In the genomic region with DNA sequence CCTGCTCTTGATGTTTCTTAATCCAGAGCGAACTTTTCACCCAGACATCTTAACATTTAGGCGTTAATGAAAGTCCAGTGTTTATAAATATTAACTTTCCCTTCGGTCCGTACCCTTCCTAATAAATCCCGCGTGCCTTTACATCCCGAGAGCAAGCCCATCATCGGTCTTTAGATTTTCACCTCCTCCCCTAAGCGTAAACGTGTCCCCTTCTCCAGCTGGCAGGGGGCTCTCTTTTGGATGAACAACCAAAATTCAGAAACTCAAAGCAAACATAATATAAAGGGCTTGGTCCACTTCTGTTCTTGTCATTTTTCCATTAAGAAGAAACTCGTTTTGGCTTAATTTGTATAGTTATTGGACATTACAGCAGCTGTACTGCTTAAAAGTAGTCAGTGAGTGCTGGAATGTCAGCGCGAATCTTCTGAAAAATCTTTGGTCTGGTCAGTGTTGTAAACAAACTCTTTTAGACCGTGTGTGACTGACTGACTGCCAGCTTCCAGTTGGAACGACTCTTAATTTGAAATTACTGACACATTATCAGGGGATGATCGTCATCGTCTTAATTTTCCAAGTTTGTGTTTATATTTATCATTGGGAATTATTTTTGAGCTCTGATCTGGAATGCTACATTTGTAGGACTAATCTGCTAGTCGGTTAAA, we compare ENCODE assay signal across 8 mouse cellular contexts. TPM values are rescaled to one million over a fixed set of nuclear protein-coding genes. Genes with fewer than 3 reads are reported as not detected.
A peak's percentile ranks its signal among the peaks of the same experiment; 100 is the strongest.
DNase-seq lines count a peak whose midpoint lies in the region; ATAC-seq and TF ChIP-seq lines count a peak whose summit lies in the region.

No protein-coding gene starts in this region.

- no peaks in the 10 kb centered on the region for H3K9me3 ChIP-seq in forebrain, embryonic 11.5 days (ENCODE audit: control insufficient read depth, low read length)
- no peaks in the 10 kb centered on the region for H3K9me3 ChIP-seq in hindbrain, postnatal 0 days (ENCODE audit: low read length)
- H3K9me3 ChIP-seq in stomach, embryonic 15.5 days, result no peaks in the 10 kb centered on the region

- WGBS in spleen, adult 2 months, result 4% methylated on average over 18 of the region's 18 CpGs
- 7% methylated on average over 18 of the region's 18 CpGs for WGBS in forebrain, embryonic 11.5 days
- WGBS in hindbrain, postnatal 0 days, result 4% methylated on average over 18 of the region's 18 CpGs
- under 1% methylated on average over 18 of the region's 18 CpGs for WGBS in lung, adult 2 months
- WGBS in stomach, embryonic 15.5 days, result 2% methylated on average over 18 of the region's 18 CpGs

- DNase-seq in spleen, adult 2 months (ENCODE audit: low read depth in 1 of 2, low spot score in 2 of 2), result no peak
- DNase-seq in spleen, postnatal 4 days (ENCODE audit: low spot score in 2 of 2), result no peak
- no peak for DNase-seq in forebrain, embryonic 11.5 days (ENCODE audit: low spot score)
- peak; percentile 12 for DNase-seq in hindbrain, postnatal 0 days (ENCODE audit: low spot score)
- no peak for DNase-seq in lung, adult 2 months
- DNase-seq in spleen, postnatal 14 days (ENCODE audit: low spot score in 2 of 2), result no peak
- DNase-seq in cerebellum, adult 11 months, result no peak

- no peak for TF ChIP-seq CTCF in spleen, adult 2 months (IDR thresholded peaks at IDR 0.05; ENCODE audit: extremely low read depth, insufficient read depth, insufficient read length, insufficient replicate concordance)
- no peak for TF ChIP-seq CTCF in hindbrain, postnatal 0 days (IDR thresholded peaks at IDR 0.05; ENCODE audit: low read depth)
- no peak for TF ChIP-seq CTCF in lung, adult 2 months (IDR thresholded peaks at IDR 0.05; ENCODE audit: insufficient read depth, low read length)

- ATAC-seq in forebrain, embryonic 11.5 days (replicated peaks; ENCODE audit: low FRiP score), result no peak
- ATAC-seq in hindbrain, postnatal 0 days, result no peak
- ATAC-seq in stomach, embryonic 15.5 days (ENCODE audit: insufficient read depth, low FRiP score, low read depth), result no peak

- peak overlapping the region; percentile 96 for H3K4me3 ChIP-seq in spleen, adult 2 months (ENCODE audit: extremely low read depth, insufficient read depth, insufficient read length)
- peak overlapping the region; percentile 81 for H3K4me3 ChIP-seq in forebrain, embryonic 11.5 days (ENCODE audit: low read depth, low read length)
- H3K4me3 ChIP-seq in hindbrain, postnatal 0 days (ENCODE audit: low read length), result peak overlapping the region; percentile 94
- peak overlapping the region; percentile 91 for H3K4me3 ChIP-seq in lung, adult 2 months (replicated peaks; ENCODE audit: extremely low read depth, low read depth, low read length)
- peak overlapping the region; percentile 89 for H3K4me3 ChIP-seq in stomach, embryonic 15.5 days (replicated peaks)

- H3K9ac ChIP-seq in forebrain, embryonic 11.5 days (ENCODE audit: low read length), result peak overlapping the region; percentile 81
- peak overlapping the region; percentile 90 for H3K9ac ChIP-seq in hindbrain, postnatal 0 days (replicated peaks; ENCODE audit: low read length)
- H3K9ac ChIP-seq in stomach, embryonic 15.5 days, result peak overlapping the region; percentile 80

- no peaks in the 10 kb centered on the region for H3K36me3 ChIP-seq in spleen, adult 2 months (ENCODE audit: control insufficient read depth, insufficient read depth, low read length)
- H3K36me3 ChIP-seq in forebrain, embryonic 11.5 days (ENCODE audit: control insufficient read depth, insufficient read depth, low read length), result no peaks in the 10 kb centered on the region
- H3K36me3 ChIP-seq in hindbrain, postnatal 0 days (ENCODE audit: insufficient read depth, low read length), result no peaks in the 10 kb centered on the region
- no peaks in the 10 kb centered on the region for H3K36me3 ChIP-seq in stomach, embryonic 15.5 days

- H3K4me2 ChIP-seq in forebrain, embryonic 11.5 days (ENCODE audit: low read depth, low read length, severe bottlenecking), result peak overlapping the region; percentile 88
- H3K4me2 ChIP-seq in hindbrain, postnatal 0 days (ENCODE audit: low read depth, low read length), result peak overlapping the region; percentile 89
- H3K4me2 ChIP-seq in stomach, embryonic 15.5 days, result peak overlapping the region; percentile 70

- H3K27me3 ChIP-seq in spleen, adult 2 months (ENCODE audit: control insufficient read depth, insufficient read depth, low read length), result no peaks in the 10 kb centered on the region
- no peaks in the 10 kb centered on the region for H3K27me3 ChIP-seq in forebrain, embryonic 11.5 days (ENCODE audit: control insufficient read depth, insufficient read depth, low read length)
- H3K27me3 ChIP-seq in hindbrain, postnatal 0 days (ENCODE audit: insufficient read depth, low read length), result no peaks in the 10 kb centered on the region
- H3K27me3 ChIP-seq in stomach, embryonic 15.5 days (replicated peaks), result no peaks in the 10 kb centered on the region

- H3K4me1 ChIP-seq in spleen, adult 2 months (ENCODE audit: control insufficient read depth, insufficient read depth, insufficient read length), result peaks cover 2% of the 10 kb centered on the region; the same call in 1 of the 2 replicates
- H3K4me1 ChIP-seq in forebrain, embryonic 11.5 days (replicated peaks; ENCODE audit: control insufficient read depth, insufficient read depth, low read length), result no peaks in the 10 kb centered on the region
- H3K4me1 ChIP-seq in hindbrain, postnatal 0 days (ENCODE audit: insufficient read depth, low read length), result peaks cover 10% of the 10 kb centered on the region; the same call in 1 of the 2 replicates
- H3K4me1 ChIP-seq in lung, adult 2 months (ENCODE audit: control insufficient read depth, insufficient read depth, low read length), result peaks cover 15% of the 10 kb centered on the region
- H3K4me1 ChIP-seq in stomach, embryonic 15.5 days, result peaks cover 14% of the 10 kb centered on the region; the same call in 1 of the 2 replicates

- peak overlapping the region; percentile 84 for H3K27ac ChIP-seq in spleen, adult 2 months (ENCODE audit: insufficient read depth, low read length)
- H3K27ac ChIP-seq in forebrain, embryonic 11.5 days (ENCODE audit: low read depth, low read length), result no peak overlapping the region
- H3K27ac ChIP-seq in hindbrain, postnatal 0 days, result peak overlapping the region; percentile 85
- peak overlapping the region; percentile 90 for H3K27ac ChIP-seq in stomach, embryonic 15.5 days

- TF ChIP-seq POLR2A in spleen, adult 2 months (IDR thresholded peaks at IDR 0.05; ENCODE audit: low read depth, low read length), result no peak
- no peak for TF ChIP-seq POLR2A in lung, adult 2 months (IDR thresholded peaks at IDR 0.05; ENCODE audit: borderline replicate concordance, extremely low read depth, low read depth, low read length)

RNA-seq across cellular contexts. Expression of gene Il6st, which starts 0.9 kb away (rescaled TPM):
- polyA plus RNA-seq in spleen, adult 2 months (2012; rRNA removed), result 19.5 and 20.7 TPM in 2 replicates
- 28.6 and 32.0 TPM in 2 replicates for polyA plus RNA-seq in forebrain, embryonic 11.5 days (2014; fragmentation: Nextera tagmentation; extraction: Ambion mirVana)
- 37.4 TPM in 2 replicates for total RNA-seq in hindbrain, postnatal 0 days (2014; rRNA removed)
- polyA plus RNA-seq in hindbrain, postnatal 0 days (2015; fragmentation: Nextera tagmentation; extraction: Ambion mirVana), result 18.2 and 20.2 TPM in 2 replicates
- 45.4 and 60.5 TPM in 2 replicates for polyA plus RNA-seq in lung, adult 2 months (2012; rRNA removed)
- 37.4 and 39.0 TPM in 2 replicates for polyA plus RNA-seq in stomach, embryonic 15.5 days (2015; fragmentation: Nextera tagmentation; extraction: Ambion mirVana)
